Mouse (Mus musculus) layer of hippocampus, postnatal 36 days (tissue): Measurements from ENCODE around the gene Tmem189. TPM values are rescaled to one million over a fixed set of nuclear protein-coding genes. Genes with fewer than 3 reads are reported as not detected.
"Not testable (repeated sequence)": the region's sequence is repeated elsewhere in the genome, so short reads cannot be mapped to it uniquely, and the experiment has no call there.

Experiments used
- DNase-seq, 2 experiments: peaks; one replicate each; pipeline ENCODE4 v3.0.0; 2022
- total RNA-seq, 2 experiments: library from RNA; stranded (reverse); gene quantifications; 2 replicates each; pipeline ENCODE4 v1.2.3; 2021

Gene Tmem189
- total RNA-seq, 2 experiments from 2014 or later = 46.2 to 51.6 TPM

DNA sequence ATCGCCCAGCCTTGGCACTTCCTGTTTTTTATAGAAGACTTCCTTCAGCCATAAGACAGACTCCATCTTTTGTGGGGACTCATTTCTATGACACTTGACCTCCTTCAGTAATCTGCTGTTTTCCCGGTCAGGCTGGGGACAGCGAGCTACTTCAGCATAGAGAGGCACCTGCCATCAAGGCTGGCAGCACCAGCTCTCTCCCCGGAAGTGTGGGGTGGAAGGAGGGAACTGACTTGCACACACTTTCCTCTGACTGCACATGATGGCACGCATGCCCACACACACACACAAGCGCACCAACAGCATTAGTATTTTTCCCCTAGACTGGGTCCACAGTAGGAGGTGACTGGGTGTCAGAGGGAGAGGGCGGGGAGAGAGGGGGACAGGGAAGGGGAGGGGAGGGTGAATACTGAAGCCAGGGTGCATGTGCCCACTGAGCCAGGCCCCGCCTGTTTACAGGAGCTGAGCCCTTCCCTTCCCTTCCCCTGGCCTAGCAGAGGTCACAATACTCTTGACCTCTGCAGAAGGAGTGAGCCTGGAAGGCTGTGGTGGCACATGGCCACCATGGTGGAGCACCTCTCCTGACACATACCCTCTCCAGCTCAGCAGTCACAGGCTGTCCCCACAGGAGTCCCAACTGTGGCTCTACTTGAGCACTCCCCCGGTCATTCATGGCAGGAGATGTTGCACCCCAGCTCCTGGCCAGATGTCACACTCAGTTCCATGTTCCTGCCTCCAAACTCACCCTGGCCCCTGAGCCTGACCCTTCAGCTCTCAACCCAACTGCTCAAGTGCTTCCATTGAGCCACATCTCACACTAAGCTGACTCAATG, 68.2 kb downstream of the Tmem189 start:
- no peak for DNase-seq

DNA sequence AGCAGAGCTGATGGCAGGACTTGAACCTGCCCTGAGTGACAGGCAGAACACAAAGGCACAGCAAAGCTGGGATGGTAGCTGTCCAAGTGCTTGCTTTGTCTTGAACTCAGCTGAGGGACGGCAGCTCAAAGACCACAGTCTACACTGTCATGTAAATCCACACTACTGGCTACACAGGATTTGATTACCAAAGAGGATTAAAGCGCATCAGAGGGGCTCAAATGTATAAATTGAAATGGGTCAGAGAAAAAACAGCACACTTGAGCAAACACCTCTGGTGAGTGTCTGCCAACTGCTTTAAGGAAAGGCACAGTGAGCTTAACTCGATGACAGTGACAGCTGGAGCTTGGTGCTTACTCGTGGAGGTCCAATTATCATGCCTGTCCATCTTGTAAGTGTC, 72.2 kb downstream of the Tmem189 start:
- no peak for DNase-seq

DNA sequence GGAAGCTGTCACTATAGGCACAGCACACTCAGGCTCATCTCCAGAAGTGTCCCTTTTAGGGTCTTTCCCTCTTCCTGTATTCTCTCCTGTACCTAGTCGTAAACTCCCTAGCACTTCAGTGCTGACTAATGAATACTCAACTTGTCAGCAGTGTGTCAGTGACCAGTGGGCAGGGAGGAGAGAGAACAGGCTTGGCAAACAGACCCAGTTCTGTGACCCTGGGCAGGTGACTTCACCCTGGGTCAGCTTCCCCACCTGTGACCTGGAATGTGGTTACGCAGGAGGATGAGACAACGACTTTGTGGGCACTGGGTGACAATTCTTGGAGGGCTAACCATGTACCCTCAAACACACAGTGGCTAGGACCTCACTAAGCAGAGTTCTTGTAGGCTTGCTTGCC, 72.6 kb downstream of the Tmem189 start:
- no peak for DNase-seq

DNA sequence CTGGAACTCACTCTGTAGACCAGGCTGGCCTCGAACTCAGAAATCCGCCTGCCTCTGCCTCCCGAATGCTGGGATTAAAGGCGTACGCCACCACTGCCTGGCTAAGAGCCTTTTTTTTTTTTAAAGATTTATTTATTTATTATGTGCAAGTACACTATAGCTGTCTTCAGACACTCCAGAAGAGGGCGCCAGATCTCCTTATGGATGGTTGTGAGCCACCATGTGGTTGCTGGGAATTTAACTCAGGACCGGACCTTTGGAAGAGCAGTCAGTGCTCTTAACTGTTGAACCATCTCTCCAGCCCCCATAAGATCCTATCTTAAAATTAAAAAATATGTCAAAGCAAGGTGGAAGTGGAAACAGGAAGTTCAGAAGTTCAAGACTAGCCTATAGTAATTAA, 76.3 kb downstream of the Tmem189 start:
- not testable (repeated sequence) for DNase-seq

DNA sequence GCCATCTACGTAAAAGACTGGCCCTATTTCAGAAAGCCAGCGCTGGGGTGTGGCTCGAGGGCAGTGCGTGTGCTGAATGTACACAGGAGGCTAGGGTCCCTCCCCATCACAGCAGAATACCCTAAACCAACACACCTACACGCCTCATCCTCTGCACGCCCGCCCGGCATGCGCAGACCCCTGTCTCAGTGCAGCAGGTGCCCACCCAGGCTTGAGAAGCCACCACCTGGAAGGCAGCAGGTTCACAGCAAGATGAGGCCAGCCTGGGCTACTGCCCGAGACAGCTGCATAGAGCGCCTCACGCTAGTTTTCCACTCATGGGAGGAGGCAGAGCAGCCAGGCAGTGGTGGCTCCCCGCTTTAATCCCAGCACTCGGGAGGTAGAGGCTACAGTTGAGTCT, 77.5 kb downstream of the Tmem189 start:
- DNase-seq = no peak

DNA sequence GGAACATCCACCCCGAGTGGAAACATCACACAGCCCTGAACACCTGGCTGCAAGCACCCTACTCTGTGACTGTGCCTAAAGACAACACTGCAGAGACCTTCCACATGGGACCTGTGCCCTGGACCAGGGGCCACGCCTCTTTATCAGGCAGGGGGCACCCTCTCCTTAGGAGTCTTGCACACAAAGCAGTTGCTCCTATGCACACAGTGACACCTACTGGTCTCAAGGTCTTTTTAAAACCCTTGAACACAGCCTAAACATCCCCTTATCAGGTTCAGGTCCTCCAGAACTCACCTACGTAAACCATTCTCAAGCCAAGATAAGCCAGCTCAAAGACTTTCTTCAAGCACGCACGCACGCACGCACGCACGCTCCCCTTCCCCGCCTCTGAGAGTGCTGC, 78.3 kb downstream of the Tmem189 start:
- no peak for DNase-seq

DNA sequence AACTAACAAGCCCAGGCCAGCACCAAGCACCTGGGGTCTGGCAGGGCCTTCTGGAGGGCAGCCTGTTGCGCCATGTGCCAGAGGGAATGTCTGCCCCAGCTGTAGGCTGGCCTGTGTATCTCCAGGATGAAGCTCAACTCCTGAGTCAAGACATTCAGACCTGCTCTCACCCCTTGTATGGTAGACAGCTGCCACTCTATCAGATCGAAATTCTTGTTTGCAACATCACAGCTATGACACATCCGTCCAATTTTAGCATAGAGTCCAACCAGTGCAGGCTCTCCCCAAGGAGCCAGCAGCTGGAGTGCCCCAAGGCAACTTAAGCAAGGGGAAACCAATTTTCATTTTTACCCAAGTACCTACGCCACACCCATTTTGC, 82.9 kb downstream of the Tmem189 start:
- DNase-seq = no peak

DNA sequence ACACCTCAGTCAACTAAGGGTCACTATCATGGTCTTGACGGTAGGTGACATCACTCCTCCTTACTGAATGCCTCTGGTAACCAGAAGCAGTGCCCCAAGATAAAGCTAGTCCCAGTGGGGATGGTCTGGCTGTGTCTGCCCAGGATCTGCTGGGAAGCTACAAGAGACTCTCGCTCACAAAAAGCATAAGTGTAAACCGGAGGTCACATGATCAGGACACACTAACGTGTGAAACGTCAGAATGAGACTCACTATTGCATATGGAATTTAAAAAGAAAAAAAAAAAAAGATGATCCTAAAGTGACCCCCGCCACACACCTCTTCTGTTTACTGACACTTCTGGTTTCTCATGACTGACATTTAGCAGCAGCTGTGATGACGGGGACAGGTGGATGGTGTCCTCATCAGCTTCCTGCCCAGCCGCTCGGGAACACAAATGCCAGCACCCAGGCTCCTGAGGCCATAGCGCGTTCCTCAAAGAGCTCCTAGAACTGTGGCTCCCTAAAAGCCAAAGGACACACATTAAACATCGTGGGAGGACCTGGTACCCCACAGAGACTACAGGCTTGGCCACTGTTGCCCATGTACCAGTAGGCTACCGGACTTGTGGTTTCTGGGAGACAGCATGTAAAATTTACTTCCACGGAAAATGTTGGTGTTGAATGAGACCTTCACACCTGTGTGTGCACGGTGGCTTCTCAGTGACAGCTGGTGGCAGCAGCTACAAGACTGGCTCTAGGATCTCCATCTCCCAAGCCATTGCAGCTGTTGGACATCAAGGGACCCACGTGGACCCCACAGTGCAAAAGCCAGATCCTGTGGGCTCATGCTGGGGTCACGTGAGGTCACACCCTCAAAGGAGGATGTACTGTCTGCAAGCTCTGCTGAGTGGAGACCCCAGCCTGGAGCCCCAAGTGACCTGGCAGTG, 83.5 kb downstream of the Tmem189 start:
- DNase-seq = no peak

DNA sequence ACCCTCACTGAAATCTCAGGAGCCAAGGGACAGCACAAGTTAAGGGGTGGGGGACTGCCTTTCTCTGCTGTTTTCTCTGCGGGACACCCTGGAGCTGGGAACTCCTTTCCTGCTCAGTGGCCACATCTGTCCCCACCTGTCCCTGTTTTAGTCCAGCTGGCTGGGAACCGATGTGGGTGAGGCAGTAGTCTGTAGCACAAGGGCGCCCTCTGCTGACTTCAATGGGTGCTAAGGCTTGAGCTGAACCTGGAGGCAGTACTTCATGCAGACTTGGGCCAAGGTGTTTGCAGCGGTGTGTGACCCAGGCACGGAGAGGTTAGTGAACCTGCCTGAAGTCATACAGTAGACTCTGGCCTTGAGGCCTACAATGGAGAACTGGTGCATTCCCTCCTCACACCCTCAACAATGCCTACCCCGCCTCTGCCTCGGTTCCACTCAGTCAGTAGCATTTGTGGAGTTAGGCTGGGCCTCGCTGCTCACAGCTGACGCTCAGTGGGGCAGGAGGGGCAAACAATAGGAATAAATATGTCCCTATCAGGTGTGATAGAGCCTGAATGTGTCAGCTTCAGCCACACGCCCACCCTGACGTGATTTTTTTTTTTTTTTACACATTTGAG, 84.3 kb downstream of the Tmem189 start:
- DNase-seq = peak; percentile 72 to 80

DNA sequence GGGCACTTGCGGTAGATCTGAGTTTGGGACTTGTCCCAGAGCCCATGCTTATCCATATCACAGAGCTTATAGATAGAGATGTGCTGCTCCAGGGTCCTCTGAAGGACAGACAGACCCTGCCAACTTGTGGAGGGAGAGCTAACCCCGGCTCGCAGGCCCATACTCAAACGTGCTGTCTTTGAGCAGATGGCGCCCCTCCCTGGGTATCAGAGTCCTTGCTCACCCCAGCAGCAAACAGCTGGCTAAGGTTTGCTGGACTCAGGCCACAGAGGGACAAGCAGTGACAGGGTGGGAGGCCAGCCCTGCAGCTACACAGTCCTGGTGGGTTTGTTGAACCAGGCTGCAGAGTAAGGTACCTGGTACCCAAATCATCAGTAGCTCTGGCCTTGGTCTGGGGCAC, 86.6 kb downstream of the Tmem189 start:
- no peak for DNase-seq

DNA sequence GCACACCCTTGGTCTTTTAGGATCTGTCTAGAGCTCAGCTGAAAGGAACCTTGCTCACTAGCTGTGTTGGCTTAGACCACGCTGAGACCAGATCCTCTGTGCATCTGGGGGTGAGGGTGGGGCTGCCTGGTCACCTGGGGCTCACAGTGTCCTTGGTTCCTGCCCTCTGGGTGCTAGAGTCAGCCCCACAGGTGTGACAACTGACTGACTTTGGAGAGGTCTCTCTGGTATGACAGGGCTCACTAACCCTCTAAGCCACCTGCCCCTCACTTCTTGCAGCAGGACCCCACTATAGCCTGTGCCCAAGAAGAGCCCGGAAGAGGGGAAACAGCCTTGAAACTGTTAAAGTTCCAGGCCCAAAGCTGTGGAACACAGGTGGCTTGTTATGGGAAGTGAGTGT, 87.3 kb downstream of the Tmem189 start:
- no peak for DNase-seq

DNA sequence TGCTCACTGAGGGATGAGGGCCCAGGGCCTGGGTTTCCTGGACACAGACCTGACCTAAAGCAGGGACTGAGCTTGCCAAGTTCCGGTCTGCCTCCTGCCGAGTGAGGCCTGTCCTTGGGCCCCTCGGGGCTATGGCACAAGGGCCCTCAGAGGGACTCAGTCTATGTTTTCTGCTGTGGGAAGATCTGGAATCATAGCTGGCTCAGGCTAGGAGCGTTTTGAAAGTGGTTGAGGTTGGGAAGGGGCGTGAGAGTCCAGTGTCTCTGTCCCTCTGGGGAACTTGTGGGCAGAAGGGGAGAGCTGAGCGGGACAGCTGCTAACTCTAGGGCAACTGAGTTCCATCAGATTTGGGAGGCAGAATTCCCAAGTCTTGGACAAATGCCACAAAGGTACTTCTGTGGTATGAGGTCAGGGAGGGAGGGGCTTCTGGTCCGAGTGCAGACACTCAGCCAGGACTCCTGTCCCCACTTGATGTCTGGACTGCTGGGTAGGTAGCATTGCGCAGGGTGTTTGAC, 89.1 kb downstream of the Tmem189 start:
- no peak for DNase-seq

DNA sequence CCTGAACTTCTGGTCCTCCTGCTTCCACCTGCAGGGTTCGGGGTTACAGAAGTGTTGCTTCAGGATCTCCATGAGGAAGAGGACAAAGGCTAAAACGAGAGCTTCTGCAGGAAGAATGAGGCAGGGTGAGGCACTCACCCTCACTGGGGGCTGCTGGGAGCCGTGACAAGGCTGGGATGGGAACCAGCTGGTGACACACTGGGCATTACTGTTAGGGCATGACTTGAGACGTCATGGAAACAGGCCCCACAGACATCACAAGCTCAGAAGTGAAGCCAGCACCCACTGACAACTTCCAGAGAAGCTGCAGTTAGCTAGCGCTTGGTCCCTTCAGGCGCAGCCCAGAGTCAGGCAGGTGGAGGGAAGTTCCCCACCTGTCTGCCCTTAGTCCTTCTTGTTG, 89.7 kb downstream of the Tmem189 start:
- no peak for DNase-seq

DNA sequence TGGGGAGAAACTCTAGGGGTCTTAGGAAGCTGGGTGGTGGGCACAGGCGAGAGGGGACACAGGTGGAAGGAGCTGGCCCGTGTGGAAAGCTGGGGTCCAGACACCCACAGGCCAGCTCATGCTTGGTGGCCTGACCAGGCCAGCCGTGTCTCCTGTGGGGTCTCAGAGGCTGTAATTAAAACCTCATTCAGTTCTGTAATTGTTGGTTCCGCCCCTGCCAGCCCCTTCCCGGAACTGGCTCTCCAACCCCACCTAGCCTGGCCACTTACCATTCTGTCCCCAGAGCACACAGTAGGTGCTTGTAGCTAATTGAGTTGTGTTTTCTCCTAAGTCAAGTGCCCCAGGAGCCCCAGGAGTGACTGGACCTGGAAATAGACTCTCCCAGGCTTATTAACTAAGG, 90.4 kb downstream of the Tmem189 start:
- no peak for DNase-seq

DNA sequence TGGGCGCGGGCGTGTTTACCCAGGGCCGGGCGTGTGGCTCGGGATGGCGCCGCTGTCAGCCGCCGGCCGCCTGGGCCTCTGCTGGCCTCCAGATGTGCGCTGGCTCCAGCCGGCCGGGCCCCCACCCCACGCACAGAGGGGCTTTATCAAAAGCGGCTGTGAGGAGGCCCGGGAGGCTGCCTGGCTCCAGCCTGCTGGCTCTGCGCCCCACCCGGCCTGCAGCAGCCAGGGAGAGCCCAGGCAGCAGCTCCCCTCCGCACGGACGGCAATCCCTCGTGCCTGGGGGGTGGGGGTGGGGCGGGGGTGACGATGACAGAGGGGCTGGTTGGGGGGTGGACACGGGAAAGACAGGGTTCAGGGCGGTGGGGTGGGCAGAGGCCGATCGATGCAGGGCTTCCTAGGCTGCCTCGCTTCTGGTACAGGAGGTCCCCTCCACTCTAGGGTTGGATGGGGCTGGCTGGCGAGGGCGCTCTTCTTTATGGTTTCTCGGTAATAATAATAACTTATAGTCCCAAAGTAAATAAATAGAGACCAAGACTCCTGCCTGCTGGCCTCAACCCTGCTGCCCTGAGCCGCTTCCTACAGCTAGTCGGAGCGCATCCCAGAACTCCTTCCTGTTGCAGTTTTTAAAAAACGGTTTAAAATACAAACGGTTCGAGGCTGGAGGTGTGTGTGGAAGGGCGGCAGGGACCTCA, 92.0 kb downstream of the Tmem189 start:
- DNase-seq = no peak

DNA sequence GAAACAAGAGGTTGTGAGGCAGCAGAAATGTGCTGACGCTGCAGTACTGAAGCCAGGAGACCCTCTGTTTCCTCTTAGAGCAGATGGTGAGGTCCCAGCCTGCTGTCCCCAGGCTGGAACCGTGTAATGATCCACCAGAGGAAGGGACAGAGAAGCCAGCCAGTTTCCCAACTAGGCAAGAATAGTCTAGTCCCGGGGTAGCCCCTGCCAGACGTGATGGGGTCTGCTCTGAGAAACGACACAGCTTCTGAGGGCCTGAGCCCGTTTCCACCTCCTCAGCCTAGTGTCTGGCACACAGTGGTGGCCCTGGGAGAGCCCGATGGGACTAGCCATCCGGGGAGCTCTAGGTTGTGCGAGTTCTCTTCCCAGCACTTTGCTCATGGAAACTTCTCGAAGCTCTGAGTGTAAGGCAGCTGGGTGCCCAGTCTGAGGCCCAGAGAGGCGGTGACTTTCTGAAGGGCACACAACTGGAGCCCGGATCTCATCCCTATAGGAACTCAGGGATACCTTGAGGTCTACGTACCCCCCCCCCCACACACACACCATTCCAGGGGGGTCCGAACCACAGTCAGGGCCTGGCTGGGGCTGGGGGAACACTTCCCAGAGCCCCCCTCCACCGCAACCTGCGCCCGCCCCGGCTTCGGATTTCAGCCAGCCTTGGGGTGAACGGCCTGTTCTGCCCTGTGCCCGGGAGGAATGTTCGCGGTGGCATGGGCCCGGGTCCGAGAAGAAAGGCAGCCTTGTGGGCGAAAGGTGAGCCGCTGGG, 92.7 kb downstream of the Tmem189 start:
- no peak for DNase-seq

DNA sequence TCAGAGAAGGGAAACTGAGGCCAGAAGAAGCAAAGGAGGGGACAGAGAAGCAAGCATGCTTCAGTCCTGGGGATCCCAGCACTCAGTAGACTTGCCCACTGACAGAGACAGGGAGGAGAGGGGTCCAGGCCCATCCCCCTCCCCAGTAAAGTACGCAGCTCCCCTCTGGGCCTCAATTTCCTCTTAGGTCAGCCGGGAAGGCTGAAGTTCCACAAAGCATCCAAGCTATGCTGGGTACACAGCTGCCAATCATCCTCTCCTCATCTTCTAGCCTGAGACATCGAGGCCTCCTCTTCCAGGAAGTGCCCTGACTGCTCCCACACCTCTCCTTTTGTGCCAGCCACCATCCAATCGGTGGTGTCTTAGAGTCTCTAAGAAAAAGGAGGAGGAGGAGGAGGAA, 93.4 kb downstream of the Tmem189 start:
- no peak for DNase-seq

DNA sequence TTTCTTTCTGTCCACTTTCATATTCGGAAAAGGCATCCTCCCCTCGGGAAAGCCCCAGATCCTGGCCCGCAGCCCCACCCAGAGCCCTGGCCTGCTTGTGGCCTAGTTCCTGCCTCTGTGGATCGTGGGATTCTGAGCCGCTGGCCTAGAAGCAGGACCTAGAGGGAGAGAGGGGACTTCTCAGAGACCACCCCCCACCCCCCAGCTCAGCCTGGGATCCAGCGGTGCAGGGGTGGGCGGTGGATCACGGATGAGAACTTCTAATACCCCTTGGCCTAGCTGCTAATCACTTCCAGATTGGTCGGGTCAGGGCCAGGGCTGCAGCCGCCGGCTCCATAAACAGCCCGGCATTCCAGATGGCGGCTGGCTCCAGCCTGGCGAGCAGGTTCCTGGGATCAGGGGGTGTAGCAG, 93.9 kb downstream of the Tmem189 start:
- no peak for DNase-seq

DNA sequence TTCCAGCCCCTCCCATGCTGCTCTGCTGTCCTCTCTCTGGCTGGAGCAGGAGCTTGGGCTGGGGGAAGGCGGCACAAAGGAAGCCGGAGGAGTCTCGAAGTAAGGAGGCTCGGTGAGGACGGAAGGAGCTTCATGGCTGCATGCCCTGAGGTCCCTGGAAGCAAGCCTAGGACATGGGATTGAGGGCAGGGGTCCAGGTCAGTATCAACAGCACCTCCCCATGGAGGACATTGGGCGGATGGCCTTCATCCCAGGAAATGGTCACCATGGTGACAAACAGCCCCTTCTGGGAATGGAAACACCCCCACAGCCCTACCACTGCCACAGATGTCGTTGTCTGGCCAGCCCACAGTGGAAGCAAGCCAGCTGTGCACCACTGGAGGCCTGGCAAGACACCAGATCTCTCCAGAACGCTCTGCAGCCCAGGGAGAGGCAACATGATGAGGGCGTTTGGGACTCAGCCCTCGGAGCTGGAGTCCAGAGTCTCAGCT, 95.1 kb downstream of the Tmem189 start:
- peak; percentile 65 to 66 for DNase-seq

DNA sequence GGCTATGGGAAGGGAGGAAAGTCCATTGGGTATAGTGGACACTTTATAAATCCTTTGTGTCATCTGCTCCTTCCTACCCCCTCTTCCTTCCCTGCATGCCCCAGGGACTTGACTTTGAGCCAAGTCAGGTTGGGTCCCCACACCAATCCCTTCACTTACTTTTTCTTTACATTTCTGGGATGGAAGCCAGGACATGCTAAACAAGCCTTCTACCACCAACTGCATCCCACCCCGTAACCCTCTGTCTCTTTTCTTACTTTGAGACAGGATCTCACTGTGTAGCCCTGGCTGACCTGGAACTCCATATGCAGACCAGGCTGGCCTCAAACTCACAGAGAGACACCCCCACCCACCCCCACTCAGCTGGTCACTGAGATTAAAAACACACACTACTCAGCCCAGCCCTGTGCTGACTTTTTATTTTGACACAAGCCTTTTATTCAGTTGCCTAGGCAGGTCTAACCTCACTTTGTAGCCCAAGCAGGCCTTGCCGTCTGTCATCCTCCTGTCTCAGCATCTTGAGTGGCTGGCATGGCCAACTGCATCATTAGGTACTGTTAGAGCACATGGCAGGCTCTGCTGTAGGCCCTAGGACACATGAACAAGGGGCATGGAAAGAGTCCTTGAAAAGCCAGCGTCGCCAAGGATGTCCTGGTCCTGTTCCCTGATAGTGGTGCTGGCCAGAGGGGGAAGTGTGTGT, 95.9 kb downstream of the Tmem189 start:
- DNase-seq = no peak
